Mouse (Mus musculus): Measurements from ENCODE around the gene Gm47969. TPM values are rescaled to one million over a fixed set of nuclear protein-coding genes. Genes with fewer than 3 reads are reported as not detected.
A peak's percentile ranks its signal among the peaks of the same experiment; 100 is the strongest.

Gm47969 gene
- total and polyA plus RNA-seq, 3 experiments = not detected

DNA sequence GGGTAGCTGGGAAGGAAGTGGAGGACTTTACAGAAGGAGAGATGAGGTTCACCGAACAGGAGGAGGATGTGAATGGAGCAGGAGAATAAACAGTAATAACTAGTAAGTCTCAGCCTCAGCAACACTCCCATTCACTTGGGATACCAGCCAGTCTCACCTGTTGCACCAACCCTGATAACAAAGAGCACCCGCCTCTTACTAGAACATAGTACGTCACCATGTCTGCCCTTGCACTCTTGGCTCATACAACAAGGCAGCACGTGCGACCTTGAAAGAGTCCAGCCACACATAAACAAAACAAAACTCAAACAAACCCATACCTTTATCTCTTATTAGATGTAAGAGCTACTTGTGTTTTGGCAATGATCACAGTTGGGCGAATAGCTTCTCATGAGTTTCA is 12.2 kb upstream of the Gm47969 start:
- Histone ChIP-seq H3K27ac (ENCODE audit: insufficient read depth, low read depth) (no peak overlapping the region), H3K27me3 (replicated peaks) (no peaks in the 10 kb centered on the region), H3K9me3 (replicated peaks; ENCODE audit: low read length) (no peaks in the 10 kb centered on the region), H3K79me2 (replicated peaks; ENCODE audit: control insufficient read depth, extremely low read depth, insufficient read depth, poor library complexity, severe bottlenecking) (no peaks in the 10 kb centered on the region), H3K4me2 (ENCODE audit: insufficient read depth, low read depth, poor library complexity, severe bottlenecking) (no peak overlapping the region), H3K4me1 (ENCODE audit: control insufficient read depth in 1 of 2, insufficient read depth in 2 of 2) (peaks cover 6 to 11% of the 10 kb centered on the region in 2 experiments), H3K36me3 (replicated peaks in 1 of 2; ENCODE audit: control insufficient read depth in 1 of 2, insufficient read depth in 1 of 2, low read length in 1 of 2) (no peaks in the 10 kb centered on the region), H3K9ac (ENCODE audit: insufficient read depth, low read depth) (no peak overlapping the region), H3K4me3 (replicated peaks in 1 of 3; ENCODE audit: low read depth in 2 of 3, low read length in 2 of 3, poor library complexity in 1 of 3) (no peak overlapping the region)
- TF ChIP-seq UBTF (IDR thresholded peaks at IDR 0.05; ENCODE audit: low read depth, low read length) (no peak), BHLHE40 (IDR thresholded peaks at IDR 0.05; ENCODE audit: low read depth, low read length) (no peak), NELFE (IDR thresholded peaks at IDR 0.05; ENCODE audit: low read depth, low read length) (no peak), POLR2A (IDR thresholded peaks at IDR 0.05; ENCODE audit: low read depth, low read length) (no peak), ZMIZ1 (IDR thresholded peaks at IDR 0.05; ENCODE audit: low read depth, low read length) (no peak), ZKSCAN1 (IDR thresholded peaks at IDR 0.05; ENCODE audit: borderline replicate concordance, low read depth, low read length) (no peak), ELF1 (IDR thresholded peaks at IDR 0.05; ENCODE audit: low read depth, low read length) (no peak), JUN (IDR thresholded peaks at IDR 0.05; ENCODE audit: insufficient read depth, low read depth, low read length) (no peak), POLR2AphosphoS2 (IDR thresholded peaks at IDR 0.05; ENCODE audit: low read depth, low read length) (no peak), RCOR1 (conservative IDR thresholded peaks at IDR 0.05; ENCODE audit: low read depth, low read length) (no peak), MXI1 (IDR thresholded peaks at IDR 0.05; ENCODE audit: low read depth, low read length) (no peak), EP300 (IDR thresholded peaks at IDR 0.05; ENCODE audit: low read length) (no peak), CTCF (conservative IDR thresholded peaks at IDR 0.05 in 1 of 2, IDR thresholded peaks at IDR 0.05 in 1 of 2; ENCODE audit: low read depth in 2 of 2, low read length in 2 of 2) (no peak)
- dilution Hi-C loops (cut with MboI; ENCODE audit: extremely low pct_ligation_motif_present, extremely low pct_unique_long_range_greater_than_20kb, low sequenced_read_pairs) = no loop called here
- in situ Hi-C loops (cut with MboI; ENCODE audit: low pct_ligation_motif_present, low pct_unique_long_range_greater_than_20kb, low sequenced_read_pairs) = no loop called here
- DNase-seq (ENCODE audit: extremely low read depth) = no peak

DNA sequence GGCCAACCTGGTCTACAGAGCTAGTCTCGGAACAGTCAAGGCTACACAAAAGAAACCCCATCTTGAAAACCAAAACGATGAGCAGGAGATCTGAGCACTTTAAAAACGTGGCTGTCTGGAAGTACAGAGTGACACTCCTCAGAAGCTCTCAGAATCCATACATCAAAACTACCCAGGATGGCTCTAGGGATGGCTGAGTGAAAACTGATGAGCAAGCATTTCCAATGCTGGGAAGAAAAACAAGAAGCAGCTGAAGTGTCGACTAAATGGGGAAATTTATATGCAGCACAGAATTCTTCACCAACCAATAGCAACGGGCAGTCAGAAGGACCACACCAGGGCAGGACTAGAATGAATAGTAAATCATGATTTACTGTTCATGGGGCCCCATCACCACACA is 10.2 kb upstream of the Gm47969 start:
- Histone ChIP-seq H3K27me3 (replicated peaks) (no peaks in the 10 kb centered on the region), H3K79me2 (replicated peaks; ENCODE audit: control insufficient read depth, extremely low read depth, insufficient read depth, poor library complexity, severe bottlenecking) (no peaks in the 10 kb centered on the region), H3K9ac (ENCODE audit: insufficient read depth, low read depth) (no peak overlapping the region), H3K4me3 (replicated peaks in 1 of 3; ENCODE audit: low read depth in 2 of 3, low read length in 2 of 3, poor library complexity in 1 of 3) (no peak overlapping the region), H3K27ac (ENCODE audit: insufficient read depth, low read depth) (no peak overlapping the region), H3K36me3 (replicated peaks in 1 of 2; ENCODE audit: control insufficient read depth in 1 of 2, insufficient read depth in 1 of 2, low read length in 1 of 2) (no peaks in the 10 kb centered on the region), H3K4me1 (ENCODE audit: control insufficient read depth in 1 of 2, insufficient read depth in 2 of 2) (peaks cover 6 to 11% of the 10 kb centered on the region in 2 experiments), H3K9me3 (replicated peaks; ENCODE audit: low read length) (no peaks in the 10 kb centered on the region), H3K4me2 (ENCODE audit: insufficient read depth, low read depth, poor library complexity, severe bottlenecking) (no peak overlapping the region)
- TF ChIP-seq MAFK (IDR thresholded peaks at IDR 0.05; ENCODE audit: insufficient replicate concordance, low read length) = peak; percentile 74; the same call in 1 of the 2 replicates
- no peak for TF ChIP-seq CTCF (conservative IDR thresholded peaks at IDR 0.05 in 1 of 2, IDR thresholded peaks at IDR 0.05 in 1 of 2; ENCODE audit: low read depth in 2 of 2, low read length in 2 of 2)
- no peak for DNase-seq (ENCODE audit: extremely low read depth)
- in situ Hi-C loops (cut with MboI; ENCODE audit: low pct_ligation_motif_present, low pct_unique_long_range_greater_than_20kb, low sequenced_read_pairs) = no loop called here
- dilution Hi-C loops (cut with MboI; ENCODE audit: extremely low pct_ligation_motif_present, extremely low pct_unique_long_range_greater_than_20kb, low sequenced_read_pairs) = no loop called here

Data from CH12.LX (cell line).